Mouse (Mus musculus) brain, embryonic 14.5 days (tissue): ENCODE measurements around the gene Pgpep1. TPM values are rescaled to one million over a fixed set of nuclear protein-coding genes. Genes with fewer than 3 reads are reported as not detected.

Source experiments
- DNase-seq: peaks from one replicate; pipeline ENCODE4 v3.0.0-alpha.2; 2011; ENCODE audit warnings: low read depth
- CTCF ChIP-seq: fragments of 200-500 bp; IDR thresholded peaks from 2 replicates; pipeline ENCODE4 v1.5.1; 2012; ENCODE audit warnings: inconsistent platforms, mild to moderate bottlenecking, moderate library complexity, borderline replicate concordance; ENCODE audit not compliant: insufficient read depth, insufficient read length; ENCODE audit errors: extremely low read depth
- POLR2A ChIP-seq: fragments of 200-500 bp; IDR thresholded peaks from 2 replicates; pipeline ENCODE4 v1.6.1; 2012; ENCODE audit warnings: mild to moderate bottlenecking, inconsistent platforms, borderline replicate concordance; ENCODE audit not compliant: poor library complexity, insufficient read depth, insufficient read length, severe bottlenecking; ENCODE audit errors: extremely low read depth
- polyA plus RNA-seq: library from polyadenylated mRNA; depleted of rRNA; stranded (reverse); fragments of >200 nt; gene quantifications from 2 replicates; pipeline ENCODE4 v1.2.3, GENCODE M21; 2012

Gene Pgpep1
- polyA plus RNA-seq, 1 experiment: 83.7 TPM

- no peak for TF ChIP-seq POLR2A
- no peak for TF ChIP-seq CTCF
- no peak for DNase-seq
Observed at GRCm38 (mm10) chr8:70622220-70622619, 38.0 kb downstream of the Pgpep1 start.

- TF ChIP-seq CTCF (no peak), POLR2A (no peak)
- peak; percentile 21 for DNase-seq
Observed at GRCm38 (mm10) chr8:70618888-70619334, 41.3 kb downstream of the Pgpep1 start.

GRCm38 (mm10) chr8:70617985-70618384 is 42.2 kb downstream of the Pgpep1 start:
- TF ChIP-seq POLR2A: no peak
- TF ChIP-seq CTCF: no peak
- no peak for DNase-seq

GRCm38 (mm10) chr8:70616645-70617044 is 43.5 kb downstream of the Pgpep1 start:
- DNase-seq: no peak
- TF ChIP-seq POLR2A (no peak), CTCF (no peak)

GRCm38 (mm10) chr8:70615894-70616293 is 44.3 kb downstream of the Pgpep1 start, which contains the start of gene Lrrc25:
Gene Lrrc25 (plus strand): TSS chr8:70616155.
- DNase-seq: no peak
- no peak for TF ChIP-seq CTCF

GRCm38 (mm10) chr8:70615281-70615680 is 44.9 kb downstream of the Pgpep1 start:
- DNase-seq: no peak
- TF ChIP-seq CTCF: no peak
- no peak for TF ChIP-seq POLR2A

- no peak for TF ChIP-seq CTCF
- TF ChIP-seq POLR2A: no peak
Observed at GRCm38 (mm10) chr8:70614469-70614868, 45.7 kb downstream of the Pgpep1 start.

GRCm38 (mm10) chr8:70613763-70614162 is 46.4 kb downstream of the Pgpep1 start:
- DNase-seq: no peak
- TF ChIP-seq POLR2A (no peak), CTCF (no peak)

More at GRCm38 (mm10) chr8:70614469-70614868, 45.7 kb downstream of the Pgpep1 start:
- DNase-seq: no peak

GRCm38 (mm10) chr8:70611849-70612248 is 48.3 kb downstream of the Pgpep1 start:
- no peak for TF ChIP-seq POLR2A
- TF ChIP-seq CTCF: peak; percentile 94
- DNase-seq: peak; percentile 87

- peak; percentile 70 for DNase-seq
- TF ChIP-seq CTCF (peak; percentile 98), POLR2A (no peak)
Observed at GRCm38 (mm10) chr8:70610796-70611771, 49.1 kb downstream of the Pgpep1 start.

- DNase-seq: peak; percentile 92
- no peak for TF ChIP-seq CTCF
- TF ChIP-seq POLR2A: no peak
Observed at GRCm38 (mm10) chr8:70609849-70610795, 50.1 kb downstream of the Pgpep1 start.
